19 mouse cellular contexts compared by ENCODE assay signal in genomic region chr1:95367748-95368147, GRCm38 (mm10). TPM values are rescaled to one million over a fixed set of nuclear protein-coding genes. Genes with fewer than 3 reads are reported as not detected.
DNase-seq lines count a peak whose midpoint lies in the region; ATAC-seq lines count a peak whose summit lies in the region.
"Had no signal": no experiment of that assay in that cellular context is flagged by ENCODE, and none has a peak within 500 bp of the region (broad histone marks: within the 10 kb centered on the region; RNA-seq: fewer than 3 reads in every experiment).

No protein-coding gene starts in this region.

- DNase-seq in A20 (ENCODE audit: low read depth, low spot score), result peak; percentile 30
- DNase-seq in induced T-regulatory cell, adult 2 months (ENCODE audit: low read depth), result peak; percentile 21
- no peak for DNase-seq in cerebellum, adult 9-10 months
- no peak for DNase-seq in embryo, embryonic 9.5 days (ENCODE audit: extremely low spot score)
- DNase-seq in liver, result no peak
- no peak for DNase-seq in spleen, postnatal 10 days (ENCODE audit: low spot score in 2 of 2)
- DNase-seq: adrenal gland, postnatal 10 days; adrenal gland, postnatal 36 days; cerebellum, adult 18-20 months; cerebellum, adult 9-11 months; cerebellum, postnatal 25 days; embryo, embryonic 11 days; gastrocnemius, postnatal 10 days; heart, adult 11 months; kidney, adult 18-20 months had no signal

- peak; percentile 37 for ATAC-seq in CD4-positive, CD25-positive, alpha-beta regulatory T cell, adult 4 months
- ATAC-seq: forebrain, embryonic 13.5 days; forebrain, embryonic 16.5 days; intestine, embryonic 16.5 days had no signal

RNA-seq across cellular contexts. Expression of gene Fam174a, which starts 54.3 kb away (rescaled TPM):
- polyA plus RNA-seq in CD4-positive, CD25-positive, alpha-beta regulatory T cell, adult 4 months (2017; shearing (Covaris generic)), result 1 to 10 TPM; 3.0 to 3.5 TPM

Comparison
In these comparisons a context has a peak if more than half of its experiments do, and no peak if none do; other contexts are left out.
1. DNase-seq: peak in A20 (single experiment) and induced T-regulatory cell, adult 2 months (single experiment); none in cerebellum, adult 9-10 months (single experiment), embryo, embryonic 9.5 days (single experiment), liver (single experiment) and spleen, postnatal 10 days (0 of 2).